Mouse (Mus musculus) neural tube, embryonic 12.5 days (tissue): ENCODE measurements around the gene Mrpl43. TPM values are rescaled to one million over a fixed set of nuclear protein-coding genes. Genes with fewer than 3 reads are reported as not detected.

Experiments used
- ATAC-seq: fragments of 200-750 bp; cut with Nextera tagmentation; 2 replicates; pipeline ENCODE4 v1.8.0; 2017; ENCODE audit warnings: low read depth, mild to moderate bottlenecking, moderate TSS enrichment, moderate library complexity; ENCODE audit not compliant: low FRiP score
- H3K27ac ChIP-seq: fragments of 300-500 bp; sonication (generic); 2 replicates; pipeline ENCODE4 v1.5.1; 2016
- H3K27me3 ChIP-seq: fragments of 300-500 bp; sonication (generic); replicated peaks from 2 replicates; pipeline ENCODE4 v1.6.1; 2016; ENCODE audit warnings: mild to moderate bottlenecking
- H3K36me3 ChIP-seq: fragments of 300-500 bp; sonication (generic); 2 replicates; pipeline ENCODE4 v1.6.1; 2016; ENCODE audit warnings: mild to moderate bottlenecking
- H3K4me1 ChIP-seq: fragments of 300-500 bp; sonication (generic); 2 replicates; pipeline ENCODE4 v1.6.1; 2016
- H3K4me2 ChIP-seq: fragments of 300-500 bp; sonication (generic); replicated peaks from 2 replicates; pipeline ENCODE4 v1.6.1; 2016; ENCODE audit warnings: mild to moderate bottlenecking
- H3K4me3 ChIP-seq: fragments of 300-500 bp; sonication (generic); 2 replicates; pipeline ENCODE4 v1.5.1; 2016
- H3K9ac ChIP-seq: fragments of 300-500 bp; sonication (generic); 2 replicates; pipeline ENCODE4 v1.6.1; 2016; ENCODE audit warnings: mild to moderate bottlenecking
- H3K9me3 ChIP-seq: fragments of 300-500 bp; sonication (generic); 2 replicates; pipeline ENCODE4 v1.6.1; 2016; ENCODE audit warnings: mild to moderate bottlenecking
- WGBS: fragments of 180-500 bp; shearing (Covaris S2); methylation state at CpG from one replicate; pipeline ENCODE4 v1.1.7; 2016; 5-methylcytosine and 5-hydroxymethylcytosine counted together
- polyA plus RNA-seq: library from polyadenylated mRNA; unstranded; fragments of >200 nt; fragmentation: Nextera tagmentation; extraction: Ambion mirVana; gene quantifications from 2 replicates; pipeline ENCODE4 v1.2.1, GENCODE M21; 2016

Gene Mrpl43
- polyA plus RNA-seq, 1 experiment from 2014 or later: 82.9 TPM

DNA sequence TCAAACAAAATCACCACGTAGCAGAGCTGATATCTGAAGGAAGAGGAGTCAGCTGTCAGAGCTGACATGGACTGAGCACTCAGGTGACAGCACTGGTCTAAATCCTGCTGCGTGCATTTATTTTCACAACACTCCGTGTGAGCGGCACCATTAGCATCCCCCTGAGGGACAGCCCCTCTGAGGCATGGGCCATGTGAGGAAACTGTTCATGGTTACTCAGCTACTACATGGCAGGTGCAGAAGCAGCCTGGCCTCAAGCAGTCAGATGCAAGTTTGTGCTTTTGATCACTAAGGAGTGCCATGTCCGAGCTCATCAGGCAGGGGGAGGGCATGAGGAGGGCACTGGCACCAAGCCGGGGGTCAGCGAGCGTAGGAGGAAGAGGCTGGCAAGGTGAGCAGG is 6.6 kb downstream of the Mrpl43 start:
- Histone ChIP-seq H3K4me3 (no peak overlapping the region), H3K36me3 (peaks cover 87% of the 10 kb centered on the region), H3K9me3 (no peaks in the 10 kb centered on the region), H3K27ac (no peak overlapping the region), H3K27me3 (no peaks in the 10 kb centered on the region), H3K4me2 (no peak overlapping the region), H3K4me1 (no peaks in the 10 kb centered on the region), H3K9ac (no peak overlapping the region)
- ATAC-seq: no peak
- WGBS: 89% methylated on average over 8 of the region's 8 CpGs

- Histone ChIP-seq H3K27ac (no peak overlapping the region), H3K4me3 (no peak overlapping the region), H3K9ac (no peak overlapping the region), H3K9me3 (no peaks in the 10 kb centered on the region), H3K36me3 (peaks cover 73% of the 10 kb centered on the region), H3K27me3 (no peaks in the 10 kb centered on the region), H3K4me2 (no peak overlapping the region), H3K4me1 (no peaks in the 10 kb centered on the region)
- 78% methylated on average over 11 of the region's 11 CpGs for WGBS
- ATAC-seq: no peak
Observed at GRCm38 (mm10) chr19:44997786-44998185, 8.5 kb downstream of the Mrpl43 start.

GRCm38 (mm10) chr19:44992712-44993111 is 13.5 kb downstream of the Mrpl43 start:
- no peak overlapping the region for H3K4me3 ChIP-seq
- no peaks in the 10 kb centered on the region for H3K9me3 ChIP-seq
- 52% methylated on average over 7 of the region's 7 CpGs for WGBS
- no peak overlapping the region for H3K4me2 ChIP-seq
- H3K27ac ChIP-seq: no peak overlapping the region
- ATAC-seq: no peak
- peaks cover 31% of the 10 kb centered on the region for H3K4me1 ChIP-seq
- no peak overlapping the region for H3K9ac ChIP-seq
- H3K27me3 ChIP-seq: no peaks in the 10 kb centered on the region
- peaks cover 26% of the 10 kb centered on the region for H3K36me3 ChIP-seq

DNA sequence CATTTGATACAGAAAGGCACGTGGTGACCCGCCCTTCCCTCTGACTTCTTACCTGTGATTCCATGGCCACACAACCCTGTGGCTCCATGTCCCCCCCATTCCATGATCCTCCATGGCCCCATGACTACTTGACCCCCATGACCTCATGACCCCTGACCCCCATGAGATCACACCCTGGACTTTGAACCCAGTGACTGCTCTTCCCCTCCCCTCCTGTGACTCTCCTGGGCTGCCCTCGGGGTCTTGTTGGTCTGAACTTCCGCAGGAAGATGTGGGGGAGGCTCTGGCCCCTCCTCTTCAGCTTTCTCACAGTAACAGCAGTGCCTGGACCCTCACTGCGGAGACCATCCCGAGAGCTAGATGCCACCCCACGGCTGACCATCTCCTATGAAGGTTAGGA is 14.0 kb downstream of the Mrpl43 start:
- Histone ChIP-seq H3K4me2 (no peak overlapping the region), H3K27ac (no peak overlapping the region)

DNA sequence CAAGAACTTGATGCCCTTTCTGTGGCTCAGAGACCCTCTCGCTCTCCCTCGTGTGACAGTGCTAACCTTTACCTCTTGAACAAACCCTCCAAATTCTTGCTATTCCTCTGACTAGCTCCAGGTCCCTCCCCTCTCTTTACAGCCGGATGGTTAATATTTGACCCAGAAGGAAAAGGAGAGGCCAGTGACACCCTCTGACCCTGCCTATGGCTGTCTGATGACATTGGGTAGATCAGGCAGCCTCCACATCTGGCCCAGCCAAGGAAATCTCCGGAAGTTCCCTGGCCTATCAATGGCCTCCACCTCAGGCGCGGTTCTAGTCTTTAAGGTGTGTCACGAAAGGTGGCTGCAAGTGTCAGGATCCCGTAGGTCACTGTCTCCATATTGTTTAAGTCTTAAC is 15.2 kb downstream of the Mrpl43 start:
- Histone ChIP-seq H3K36me3 (peaks cover 10% of the 10 kb centered on the region), H3K9ac (peak overlapping the region; percentile 85; the same call in 1 of the 2 replicates), H3K4me2 (peak overlapping the region; percentile 83), H3K4me1 (peaks cover 31% of the 10 kb centered on the region), H3K9me3 (no peaks in the 10 kb centered on the region), H3K27ac (no peak overlapping the region), H3K4me3 (0 out of 2 replicates have a peak overlapping the region, but pooled peaks have one; percentile 7), H3K27me3 (no peaks in the 10 kb centered on the region)
- ATAC-seq: no peak
- 72% methylated on average over 8 of the region's 8 CpGs for WGBS

More for the DNA sequence above, 14.0 kb downstream of the Mrpl43 start:
- no peak overlapping the region for H3K4me3 ChIP-seq
- no peak for ATAC-seq
- no peaks in the 10 kb centered on the region for H3K27me3 ChIP-seq
- WGBS: 43% methylated on average over 7 of the region's 7 CpGs
- H3K9ac ChIP-seq: no peak overlapping the region
- no peaks in the 10 kb centered on the region for H3K9me3 ChIP-seq
- H3K4me1 ChIP-seq: peaks cover 31% of the 10 kb centered on the region
- peaks cover 22% of the 10 kb centered on the region for H3K36me3 ChIP-seq

DNA sequence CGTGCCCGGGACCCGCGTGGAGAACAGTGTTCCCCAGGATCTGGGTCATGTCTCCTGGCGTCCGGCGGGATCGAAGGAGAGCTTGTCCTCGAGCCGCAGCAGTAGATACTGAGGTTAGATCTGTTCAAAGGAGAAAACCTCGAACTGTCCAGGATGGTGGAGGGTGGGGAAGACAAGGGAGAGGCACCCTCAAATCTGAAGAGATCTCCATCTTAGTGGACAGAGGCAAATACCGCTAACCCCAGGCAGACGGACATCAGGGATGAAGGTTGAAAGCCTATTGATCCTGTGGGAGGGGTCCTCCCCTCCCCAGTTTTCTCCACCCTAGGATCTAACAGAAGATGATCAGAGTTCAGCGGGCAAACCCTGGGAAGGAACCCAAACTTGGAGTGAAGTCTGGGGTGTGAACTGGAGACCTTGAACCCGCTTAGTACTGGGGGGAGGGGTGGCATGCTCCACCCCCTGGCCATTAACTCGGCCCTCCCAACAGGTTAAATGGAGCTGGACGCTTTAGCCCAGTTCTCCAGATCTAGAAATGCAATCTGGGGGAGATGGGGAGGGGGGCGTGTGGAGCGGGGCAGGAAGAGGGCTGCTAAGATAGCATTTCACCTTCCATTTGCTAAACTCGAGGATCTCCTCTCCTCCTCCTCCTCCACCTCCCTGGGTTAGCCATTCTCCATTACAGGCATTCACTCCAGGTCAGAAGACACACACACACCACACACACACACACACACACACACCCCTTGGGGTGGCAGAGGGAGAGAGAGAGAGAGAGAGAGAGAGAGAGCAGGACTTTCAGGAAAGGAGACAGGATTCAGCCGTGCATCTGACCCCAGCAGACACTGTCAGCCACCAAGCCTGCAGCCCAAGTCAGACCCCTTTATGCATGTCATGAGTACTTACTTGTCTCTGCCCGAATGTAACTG is 16.4 kb downstream of the Mrpl43 start:
- WGBS: 5% methylated on average over 22 of the region's 22 CpGs
- H3K27ac ChIP-seq: peak overlapping the region; percentile 32
- H3K4me1 ChIP-seq: peaks cover 31% of the 10 kb centered on the region
- peak overlapping the region; percentile 85 for H3K9ac ChIP-seq
- peak; percentile 10; the same call in 1 of the 2 replicates for ATAC-seq
- no peaks in the 10 kb centered on the region for H3K27me3 ChIP-seq
- peaks cover 9% of the 10 kb centered on the region for H3K36me3 ChIP-seq
- H3K4me2 ChIP-seq: peak overlapping the region; percentile 83
- peak overlapping the region; percentile 75 for H3K4me3 ChIP-seq
- H3K9me3 ChIP-seq: no peaks in the 10 kb centered on the region

GRCm38 (mm10) chr19:44988831-44989566 is 17.2 kb downstream of the Mrpl43 start, which contains the start of gene Sema4g:
Sema4g (plus strand) TSS chr19:44989101.
- H3K9ac ChIP-seq: peak within 1 kb of the TSS; percentile 85

GRCm38 (mm10) chr19:44988321-44988720 is 17.9 kb downstream of the Mrpl43 start:
- H3K4me1 ChIP-seq: peaks cover 31% of the 10 kb centered on the region
- no peaks in the 10 kb centered on the region for H3K9me3 ChIP-seq
- peak overlapping the region; percentile 83 for H3K4me2 ChIP-seq
- H3K27ac ChIP-seq: no peak overlapping the region
- H3K4me3 ChIP-seq: peak overlapping the region; percentile 75; the same call in 1 of the 2 replicates
- 28% methylated on average over 9 of the region's 9 CpGs for WGBS
- peaks cover 7% of the 10 kb centered on the region for H3K36me3 ChIP-seq
- no peak for ATAC-seq
- H3K27me3 ChIP-seq: no peaks in the 10 kb centered on the region
- peak overlapping the region; percentile 85; the same call in 1 of the 2 replicates for H3K9ac ChIP-seq

More at GRCm38 (mm10) chr19:44988831-44989566, 17.2 kb downstream of the Mrpl43 start, which contains the start of gene Sema4g:
- Histone ChIP-seq H3K4me1 (peaks cover 31% of the 10 kb centered on the region), H3K36me3 (peaks cover 7% of the 10 kb centered on the region), H3K9me3 (no peaks in the 10 kb centered on the region), H3K27me3 (no peaks in the 10 kb centered on the region), H3K4me3 (peak within 1 kb of the TSS; percentile 75), H3K4me2 (peak within 1 kb of the TSS; percentile 83), H3K27ac (peak within 1 kb of the TSS; percentile 32)
- ATAC-seq: peak; percentile 74
- under 1% methylated on average over 53 of the region's 58 CpGs for WGBS

- Histone ChIP-seq H3K27me3 (no peaks in the 10 kb centered on the region), H3K4me2 (no peak overlapping the region), H3K4me3 (no peak overlapping the region), H3K9me3 (no peaks in the 10 kb centered on the region), H3K9ac (no peak overlapping the region), H3K4me1 (peaks cover 31% of the 10 kb centered on the region), H3K36me3 (peaks cover 4% of the 10 kb centered on the region), H3K27ac (no peak overlapping the region)
- WGBS: 67% methylated on average over 6 of the region's 6 CpGs
- no peak for ATAC-seq
Observed at GRCm38 (mm10) chr19:44987851-44988250, 18.4 kb downstream of the Mrpl43 start.

- H3K36me3 ChIP-seq: peaks cover 4% of the 10 kb centered on the region; the same call in 1 of the 2 replicates
- H3K4me2 ChIP-seq: no peak overlapping the region
- no peak overlapping the region for H3K27ac ChIP-seq
- no peak overlapping the region for H3K4me3 ChIP-seq
- H3K4me1 ChIP-seq: peaks cover 28% of the 10 kb centered on the region
- H3K9me3 ChIP-seq: no peaks in the 10 kb centered on the region
- 75% methylated on average over 6 of the region's 6 CpGs for WGBS
- no peaks in the 10 kb centered on the region for H3K27me3 ChIP-seq
- H3K9ac ChIP-seq: no peak overlapping the region
- no peak for ATAC-seq
Observed at GRCm38 (mm10) chr19:44987004-44987403, 19.2 kb downstream of the Mrpl43 start.

DNA sequence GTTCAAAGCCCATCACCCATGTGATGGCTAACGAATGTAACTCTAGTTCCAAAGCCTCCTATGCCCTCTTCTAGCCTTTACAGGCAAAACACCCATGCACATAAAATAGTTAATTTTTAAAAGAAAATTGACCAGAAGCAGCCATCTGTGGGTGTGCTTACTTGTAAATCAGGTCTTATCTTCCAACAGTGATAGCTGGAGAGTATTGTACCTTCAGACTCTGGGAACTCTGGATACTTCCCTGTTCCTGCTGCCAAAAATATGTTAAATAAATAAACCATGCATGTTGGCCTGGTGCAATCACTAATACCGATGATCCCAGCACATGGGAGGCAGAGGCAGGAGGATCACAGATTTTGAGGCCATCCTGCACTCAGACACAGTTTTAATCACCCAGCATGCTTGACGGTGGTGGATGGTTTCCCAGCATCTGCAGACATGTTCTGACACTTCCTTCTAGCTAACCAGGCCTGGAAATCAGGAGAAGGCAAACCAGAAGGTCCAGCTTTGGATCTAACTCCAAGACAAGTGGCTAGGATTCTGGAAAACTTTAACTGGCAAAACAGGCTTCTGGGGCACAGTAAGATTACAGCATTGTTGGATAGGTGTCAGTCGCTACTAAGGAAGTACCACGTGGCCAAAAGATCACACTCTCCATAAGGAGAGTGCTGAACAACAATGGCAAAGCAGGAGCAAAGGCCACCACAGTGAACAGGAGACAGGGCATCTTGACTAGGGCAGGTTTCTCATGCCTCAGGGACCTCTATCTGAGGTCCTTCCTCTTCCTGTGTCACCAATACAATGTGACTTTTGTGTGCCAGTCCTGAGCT is 20.9 kb downstream of the Mrpl43 start:
- no peaks in the 10 kb centered on the region for H3K9me3 ChIP-seq
- H3K27me3 ChIP-seq: no peaks in the 10 kb centered on the region
- H3K36me3 ChIP-seq: peaks cover 18% of the 10 kb centered on the region
- no peak overlapping the region for H3K4me2 ChIP-seq
- 69% methylated on average over 5 of the region's 5 CpGs for WGBS
- no peak for ATAC-seq
- H3K4me1 ChIP-seq: peaks cover 13% of the 10 kb centered on the region
- no peak overlapping the region for H3K9ac ChIP-seq
- no peak overlapping the region for H3K27ac ChIP-seq
- H3K4me3 ChIP-seq: no peak overlapping the region
